Mouse (Mus musculus): ENCODE measurements around the gene Cst11. TPM values are rescaled to one million over a fixed set of nuclear protein-coding genes. Genes with fewer than 3 reads are reported as not detected.

Gene Cst11
- polyA plus RNA-seq, 1 experiment from 2014 or later, result not detected

DNA sequence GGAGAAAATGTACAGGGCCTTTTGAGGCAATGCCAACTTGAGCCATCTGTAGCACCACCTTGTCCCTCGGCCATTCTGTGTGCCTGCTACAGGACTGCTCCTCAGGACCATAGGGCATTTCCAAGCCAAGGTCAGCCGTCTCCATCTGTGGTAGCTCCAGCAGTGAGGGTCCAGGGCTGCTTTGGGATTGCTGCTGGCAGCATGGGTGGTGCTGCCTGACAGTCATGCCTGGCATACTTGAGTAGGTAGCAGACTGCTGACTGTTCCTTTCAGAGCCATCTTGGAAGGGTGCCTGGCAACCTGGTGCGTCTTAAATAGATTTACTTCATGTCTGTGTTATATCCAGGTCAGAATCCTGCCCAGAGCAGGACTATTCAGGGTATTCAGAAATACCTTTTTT, 28.3 kb downstream of the Cst11 start:
- H3K27me3 ChIP-seq (replicated peaks), result no peaks in the 10 kb centered on the region
- no peaks in the 10 kb centered on the region for H3K9me3 ChIP-seq
- ATAC-seq, result no peak
- no peak overlapping the region for H3K4me3 ChIP-seq (replicated peaks)
- no peak overlapping the region for H3K9ac ChIP-seq
- no peak overlapping the region for H3K27ac ChIP-seq
- H3K4me1 ChIP-seq (replicated peaks), result no peaks in the 10 kb centered on the region
- no peaks in the 10 kb centered on the region for H3K36me3 ChIP-seq
- WGBS, result 86% methylated on average over 3 of the region's 3 CpGs
- no peak overlapping the region for H3K4me2 ChIP-seq (replicated peaks)

DNA sequence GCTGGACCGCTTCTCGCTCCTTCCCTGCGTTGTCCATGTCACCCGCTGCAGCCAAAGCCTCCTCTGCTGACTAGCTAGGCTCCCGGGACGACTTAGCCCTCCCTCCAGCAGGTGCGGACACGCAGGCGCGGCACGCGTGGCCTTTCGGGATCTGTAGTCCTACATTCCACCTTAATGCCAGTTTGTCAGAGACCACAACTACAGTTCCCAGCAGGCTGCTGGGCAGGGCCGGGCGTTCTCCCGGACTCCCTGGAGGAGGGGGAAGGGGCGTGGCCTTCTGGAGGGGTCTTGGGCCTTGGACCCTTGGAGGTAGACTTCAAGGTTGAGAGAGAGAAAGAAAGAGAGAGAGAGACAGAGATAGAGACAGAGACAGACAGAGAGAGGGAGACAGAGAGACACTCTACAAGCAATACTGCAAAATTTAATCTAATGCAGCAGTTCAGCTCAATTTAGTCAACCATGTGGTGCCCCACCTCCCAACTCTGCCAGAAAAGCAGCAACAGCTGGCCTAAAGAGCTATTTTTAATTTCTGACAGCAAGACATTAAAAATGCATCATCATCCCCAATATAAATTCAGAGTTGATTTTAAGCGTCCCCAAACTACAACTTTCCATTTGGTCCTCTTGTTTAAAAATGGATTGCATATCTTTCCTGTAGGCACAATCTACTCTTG, 38.8 kb downstream of the Cst11 start, which contains the start of gene Napb:
TSS of gene Napb (minus strand) at position 141 of the 674 bp plus-strand sequence.
- Histone ChIP-seq H3K9me3 (no peaks in the 10 kb centered on the region), H3K9ac (peak within 1 kb of the TSS; percentile 66), H3K4me1 (replicated peaks) (peaks cover 10% of the 10 kb centered on the region; the same call in 1 of the 2 replicates), H3K4me2 (replicated peaks) (peak within 1 kb of the TSS; percentile 93), H3K36me3 (no peaks in the 10 kb centered on the region), H3K4me3 (replicated peaks) (peak within 1 kb of the TSS; percentile 76), H3K27me3 (replicated peaks) (no peaks in the 10 kb centered on the region), H3K27ac (no peak within 1 kb of the TSS)
- 4% methylated on average over 18 of the region's 18 CpGs for WGBS
- peak; percentile 100 for ATAC-seq

DNA sequence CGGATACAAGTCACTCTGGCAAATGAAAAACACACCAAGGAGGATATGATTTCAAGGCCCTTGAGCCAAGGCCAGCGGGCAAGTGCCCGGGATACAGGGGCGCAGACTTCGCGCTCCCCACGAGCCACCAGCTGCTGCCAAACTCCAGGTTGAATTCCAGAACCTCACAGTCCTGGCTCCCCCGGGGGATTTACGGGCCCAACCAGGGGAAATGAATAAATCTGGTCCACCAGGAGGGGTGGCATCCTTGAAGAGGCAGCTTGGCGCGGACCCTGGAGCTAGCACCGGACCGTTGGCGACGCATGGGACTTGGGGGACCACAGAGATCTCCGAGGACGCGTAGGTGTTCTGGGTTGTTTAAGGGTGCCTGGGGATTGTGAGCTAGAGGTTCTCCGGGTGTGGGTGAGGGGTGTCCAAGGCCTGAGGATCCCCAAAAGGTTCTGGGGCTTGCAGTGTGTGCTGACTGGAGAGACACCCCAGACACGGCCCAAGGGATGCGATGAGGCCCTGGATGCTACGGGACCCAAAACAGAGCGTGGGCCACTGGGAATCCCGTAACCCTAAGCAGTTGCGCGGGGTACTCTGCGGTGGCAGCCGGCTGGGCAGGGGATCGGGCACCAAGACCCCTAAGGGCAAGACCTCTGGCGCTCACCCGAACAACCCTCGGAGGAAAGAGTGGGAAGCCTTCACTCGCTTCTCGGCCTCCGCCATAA, 39.5 kb downstream of the Cst11 start:
- Histone ChIP-seq H3K4me2 (replicated peaks) (peak overlapping the region; percentile 93), H3K9me3 (no peaks in the 10 kb centered on the region), H3K36me3 (no peaks in the 10 kb centered on the region), H3K9ac (peak overlapping the region; percentile 66), H3K4me1 (replicated peaks) (peaks cover 10% of the 10 kb centered on the region; the same call in 1 of the 2 replicates), H3K4me3 (replicated peaks) (peak overlapping the region; percentile 76), H3K27ac (no peak overlapping the region), H3K27me3 (replicated peaks) (no peaks in the 10 kb centered on the region)
- 1% methylated on average over 35 of the region's 35 CpGs for WGBS
- peak; percentile 86 for ATAC-seq

DNA sequence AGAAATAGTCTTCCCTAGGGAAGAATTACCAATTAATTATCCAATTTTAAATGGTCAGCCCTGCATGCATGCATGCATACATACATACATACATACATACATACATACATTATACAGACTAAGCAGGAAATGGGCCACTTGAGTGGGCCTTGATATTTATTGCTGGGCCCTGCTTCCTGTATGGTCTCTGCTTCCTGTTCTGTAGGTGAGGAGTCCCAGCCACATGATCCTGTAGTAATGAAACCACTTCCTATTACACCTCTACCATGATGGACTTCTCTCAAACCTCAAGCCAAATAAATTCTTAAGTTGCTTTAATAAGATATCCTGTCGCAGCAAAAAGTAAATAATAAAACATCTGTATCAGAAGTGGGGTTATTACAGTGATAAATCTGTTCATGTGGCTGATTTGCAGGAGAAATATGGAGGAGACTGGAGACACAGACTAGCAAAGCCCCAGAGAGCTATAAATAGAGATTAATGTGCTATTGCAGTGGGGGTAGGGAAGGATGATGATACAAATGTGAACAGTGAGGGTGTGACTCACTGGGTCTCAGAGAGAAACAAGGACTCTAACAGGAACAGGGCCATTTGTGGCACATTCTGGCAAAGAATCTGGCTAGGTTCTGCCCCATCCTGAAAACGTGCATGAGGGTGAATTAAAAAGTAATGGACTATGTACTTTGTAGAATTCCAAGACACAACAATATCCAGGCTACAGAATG, 51.9 kb downstream of the Cst11 start:
- H3K27me3 ChIP-seq (replicated peaks), result no peaks in the 10 kb centered on the region
- WGBS, result 55% methylated on average over 2 of the region's 2 CpGs

More for the DNA sequence above, 51.9 kb downstream of the Cst11 start:
- Histone ChIP-seq H3K4me3 (replicated peaks) (no peak overlapping the region), H3K9ac (no peak overlapping the region), H3K36me3 (no peaks in the 10 kb centered on the region), H3K9me3 (no peaks in the 10 kb centered on the region), H3K4me1 (replicated peaks) (no peaks in the 10 kb centered on the region), H3K27ac (no peak overlapping the region), H3K4me2 (replicated peaks) (no peak overlapping the region)
- no peak for ATAC-seq

Other genes starting within 250 kb of the Cst11 start
- 73.1 and 73.7 TPM in 2 replicates for gene Nxt1, start 98.9 kb downstream of the Cst11 start, polyA plus RNA-seq (2015; fragmentation: Nextera tagmentation; extraction: Ambion mirVana)
- 15.1 and 16.1 TPM in 2 replicates for gene Gzf1, start 90.5 kb downstream of the Cst11 start, polyA plus RNA-seq (2015; fragmentation: Nextera tagmentation; extraction: Ambion mirVana)
- 3.4 and 4.1 TPM in 2 replicates for gene Napb, start 39.0 kb downstream of the Cst11 start, polyA plus RNA-seq (2015; fragmentation: Nextera tagmentation; extraction: Ambion mirVana)
- not detected in 2 replicates for gene Cstl1, start 21.1 kb downstream of the Cst11 start, polyA plus RNA-seq (2015; fragmentation: Nextera tagmentation; extraction: Ambion mirVana)
- not detected in 2 replicates for gene 8030411F24Rik, start 10.5 kb upstream of the Cst11 start, polyA plus RNA-seq (2015; fragmentation: Nextera tagmentation; extraction: Ambion mirVana)
- gene Cst12, start 17.9 kb upstream of the Cst11 start, polyA plus RNA-seq (2015; fragmentation: Nextera tagmentation; extraction: Ambion mirVana), result 0.67 TPM in 1 of 2 replicates, not detected in the other
- gene Cst8, start 27.3 kb upstream of the Cst11 start, polyA plus RNA-seq (2015; fragmentation: Nextera tagmentation; extraction: Ambion mirVana), result 0.45 TPM in 1 of 2 replicates, not detected in the other
- gene Cst13, start 48.6 kb upstream of the Cst11 start, polyA plus RNA-seq (2015; fragmentation: Nextera tagmentation; extraction: Ambion mirVana), result not detected in 2 replicates
- not detected in 2 replicates for gene Cst9, start 63.6 kb upstream of the Cst11 start, polyA plus RNA-seq (2015; fragmentation: Nextera tagmentation; extraction: Ambion mirVana)
- not detected in 2 replicates for gene 9230104L09Rik, start 93.5 kb upstream of the Cst11 start, polyA plus RNA-seq (2015; fragmentation: Nextera tagmentation; extraction: Ambion mirVana)
- gene Cst3, start 104.2 kb upstream of the Cst11 start, polyA plus RNA-seq (2015; fragmentation: Nextera tagmentation; extraction: Ambion mirVana), result 349 and 390 TPM in 2 replicates
- not detected in 2 replicates for gene Gm1330, start 231.8 kb upstream of the Cst11 start, polyA plus RNA-seq (2015; fragmentation: Nextera tagmentation; extraction: Ambion mirVana)
- not detected in 2 replicates for gene Gm10750, start 245.7 kb upstream of the Cst11 start, polyA plus RNA-seq (2015; fragmentation: Nextera tagmentation; extraction: Ambion mirVana)